ENCODE assay signal across 12 mouse cellular contexts in the genomic region with DNA sequence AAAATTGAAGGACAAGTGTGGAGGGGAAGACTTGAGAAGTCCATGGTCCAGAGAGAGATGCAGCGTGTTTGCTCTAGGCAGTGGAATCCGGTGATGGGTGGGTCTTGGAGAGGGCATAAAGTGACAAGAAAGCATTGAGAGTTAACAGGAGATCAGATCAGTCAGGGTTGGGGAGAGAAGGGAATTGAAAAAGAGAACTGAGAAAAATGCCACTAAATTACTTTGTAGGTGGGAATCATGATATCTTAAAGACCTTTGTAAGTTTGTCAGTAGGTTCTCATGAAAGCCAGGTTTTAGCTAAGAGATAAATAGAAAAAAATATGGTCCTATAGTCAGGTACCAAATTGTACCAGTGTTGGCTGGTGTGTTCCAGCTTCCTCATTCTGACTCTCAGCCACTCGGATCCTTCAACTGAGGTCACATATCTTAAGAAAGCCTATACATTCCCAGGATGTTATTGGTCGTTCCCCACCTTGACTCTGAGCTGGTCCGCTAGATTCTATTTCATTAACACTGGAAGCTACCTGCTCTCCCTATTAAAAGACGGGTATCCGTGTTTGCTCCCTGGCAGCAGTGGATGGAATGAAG.
"Had no signal": no experiment of that assay in that cellular context is flagged by ENCODE, and none has a peak within 500 bp of the region (broad histone marks: within the 10 kb centered on the region; RNA-seq: fewer than 3 reads in every experiment).

No protein-coding gene starts in this region.

- H3K9me3 ChIP-seq: limb, embryonic 13.5 days; midbrain, embryonic 10.5 days; neural tube, embryonic 12.5 days; stomach, embryonic 15.5 days had no signal

- H3K27ac ChIP-seq: kidney, postnatal 0 days; layer of hippocampus, adult 2 months; limb, embryonic 13.5 days; liver, embryonic 14.5 days; midbrain, embryonic 10.5 days; neural tube, embryonic 12.5 days; stomach, embryonic 15.5 days had no signal

- H3K36me3 ChIP-seq: limb, embryonic 13.5 days; midbrain, embryonic 10.5 days; neural tube, embryonic 12.5 days; stomach, embryonic 15.5 days had no signal

- DNase-seq: kidney, adult 9 months; kidney, postnatal 36 days; left cerebral cortex, postnatal 4 days; midbrain, embryonic 14.5 days had no signal

- H3K4me3 ChIP-seq: layer of hippocampus, adult 2 months; limb, embryonic 13.5 days; midbrain, embryonic 10.5 days; myocyte; neural tube, embryonic 12.5 days; stomach, embryonic 15.5 days had no signal

- H3K9ac ChIP-seq: limb, embryonic 13.5 days; liver, embryonic 14.5 days; neural tube, embryonic 12.5 days; stomach, embryonic 15.5 days had no signal

- H3K27me3 ChIP-seq: neural tube, embryonic 12.5 days; stomach, embryonic 15.5 days had no signal

- H3K4me2 ChIP-seq: limb, embryonic 13.5 days; neural tube, embryonic 12.5 days; stomach, embryonic 15.5 days had no signal

- H3K4me1 ChIP-seq: limb, embryonic 13.5 days; midbrain, embryonic 10.5 days; neural tube, embryonic 12.5 days; stomach, embryonic 15.5 days had no signal
